In genomic region chr5:118355691-118356337, GRCm38 (mm10) we compare ENCODE assay signal across 9 mouse cellular contexts.
DNase-seq lines count a peak whose midpoint lies in the region; ATAC-seq lines count a peak whose summit lies in the region.
"Had no signal": no experiment of that assay in that cellular context is flagged by ENCODE, and none has a peak within 500 bp of the region (broad histone marks: within the 10 kb centered on the region; RNA-seq: fewer than 3 reads in every experiment).

No protein-coding gene starts in this region.

- no peak overlapping the region for H3K4me2 ChIP-seq in midbrain, embryonic 16.5 days (ENCODE audit: low read length)
- no peak overlapping the region for H3K4me2 ChIP-seq in embryonic facial prominence, embryonic 14.5 days (ENCODE audit: low read depth, low read length)
- no peak overlapping the region for H3K4me2 ChIP-seq in neural tube, embryonic 13.5 days

- peaks cover 32% of the 10 kb centered on the region for H3K4me1 ChIP-seq in midbrain, embryonic 10.5 days
- no peaks in the 10 kb centered on the region; the same call in 1 of the 2 replicates for H3K4me1 ChIP-seq in midbrain, embryonic 16.5 days (ENCODE audit: control insufficient read depth, insufficient read depth, low read length)
- peaks cover 28% of the 10 kb centered on the region for H3K4me1 ChIP-seq in embryonic facial prominence, embryonic 14.5 days (ENCODE audit: control insufficient read depth, insufficient read depth, low read length)
- H3K4me1 ChIP-seq in neural tube, embryonic 13.5 days (replicated peaks) = peaks cover 40% of the 10 kb centered on the region

- WGBS in midbrain, embryonic 10.5 days = 72% methylated on average over 11 of the region's 11 CpGs
- WGBS in midbrain, embryonic 16.5 days = 65% methylated on average over 11 of the region's 11 CpGs
- 37% methylated on average over 11 of the region's 11 CpGs for WGBS in embryonic facial prominence, embryonic 14.5 days
- WGBS in neural tube, embryonic 13.5 days = 44% methylated on average over 11 of the region's 11 CpGs

- H3K4me3 ChIP-seq in midbrain, embryonic 10.5 days = no peak overlapping the region
- no peak overlapping the region for H3K4me3 ChIP-seq in midbrain, embryonic 16.5 days (ENCODE audit: low read depth, low read length)
- no peak overlapping the region for H3K4me3 ChIP-seq in embryonic facial prominence, embryonic 14.5 days (ENCODE audit: low read depth, low read length)
- no peak overlapping the region for H3K4me3 ChIP-seq in neural tube, embryonic 13.5 days

- H3K9me3 ChIP-seq in midbrain, embryonic 10.5 days (replicated peaks) = no peaks in the 10 kb centered on the region
- H3K9me3 ChIP-seq in midbrain, embryonic 16.5 days (replicated peaks; ENCODE audit: control insufficient read depth, low read length, poor library complexity, severe bottlenecking) = no peaks in the 10 kb centered on the region
- H3K9me3 ChIP-seq in embryonic facial prominence, embryonic 14.5 days (ENCODE audit: control insufficient read depth, low read length) = no peaks in the 10 kb centered on the region; the same call in 1 of the 2 replicates
- H3K9me3 ChIP-seq in neural tube, embryonic 13.5 days = no peaks in the 10 kb centered on the region

- peak overlapping the region; percentile 2; the same call in 1 of the 2 replicates for H3K27ac ChIP-seq in midbrain, embryonic 10.5 days (replicated peaks)
- no peak overlapping the region for H3K27ac ChIP-seq in midbrain, embryonic 16.5 days (ENCODE audit: low read length)
- peak overlapping the region; percentile 61 for H3K27ac ChIP-seq in embryonic facial prominence, embryonic 14.5 days (replicated peaks; ENCODE audit: low read depth, low read length)
- peak overlapping the region; percentile 59 for H3K27ac ChIP-seq in neural tube, embryonic 13.5 days (replicated peaks)
- H3K27ac ChIP-seq: macrophage had no signal

- no peak for DNase-seq in midbrain, embryonic 10.5 days (ENCODE audit: low spot score)
- DNase-seq in embryonic facial prominence, embryonic 14.5 days (ENCODE audit: low spot score) = peak; percentile 85
- DNase-seq in heart, postnatal 4 days = peak; percentile 68
- no peak for DNase-seq in retina, postnatal 1 day
- DNase-seq in thymus, postnatal 0 days (ENCODE audit: low spot score) = no peak
- no peak for DNase-seq in layer of hippocampus, postnatal 10 days (ENCODE audit: low spot score in 2 of 2)

- H3K9ac ChIP-seq in midbrain, embryonic 16.5 days (ENCODE audit: low read depth, low read length) = no peak overlapping the region
- H3K9ac ChIP-seq in embryonic facial prominence, embryonic 14.5 days (ENCODE audit: low read depth, low read length) = no peak overlapping the region
- H3K9ac ChIP-seq in neural tube, embryonic 13.5 days = peak overlapping the region; percentile 26; the same call in 1 of the 2 replicates

- H3K27me3 ChIP-seq in midbrain, embryonic 10.5 days (ENCODE audit: low read depth, poor library complexity, severe bottlenecking) = no peaks in the 10 kb centered on the region
- H3K27me3 ChIP-seq in midbrain, embryonic 16.5 days (ENCODE audit: control insufficient read depth, insufficient read depth, low read depth, low read length) = no peaks in the 10 kb centered on the region
- no peaks in the 10 kb centered on the region for H3K27me3 ChIP-seq in embryonic facial prominence, embryonic 14.5 days (replicated peaks; ENCODE audit: control insufficient read depth, insufficient read depth, low read length)
- H3K27me3 ChIP-seq in neural tube, embryonic 13.5 days = 0 out of 2 replicates have a peak, but pooled peaks cover under 1% of the 10 kb centered on the region

- no peak for ATAC-seq in midbrain, embryonic 16.5 days
- peak; percentile 35; the same call in 1 of the 2 replicates for ATAC-seq in embryonic facial prominence, embryonic 14.5 days (ENCODE audit: low read depth)
- peak; percentile 62 for ATAC-seq in neural tube, embryonic 13.5 days (ENCODE audit: low read depth)

- no peaks in the 10 kb centered on the region for H3K36me3 ChIP-seq in midbrain, embryonic 10.5 days
- H3K36me3 ChIP-seq in midbrain, embryonic 16.5 days (ENCODE audit: control insufficient read depth, insufficient read depth, low read length) = no peaks in the 10 kb centered on the region
- H3K36me3 ChIP-seq in embryonic facial prominence, embryonic 14.5 days (ENCODE audit: control insufficient read depth, insufficient read depth, low read length) = no peaks in the 10 kb centered on the region
- H3K36me3 ChIP-seq in neural tube, embryonic 13.5 days = no peaks in the 10 kb centered on the region

Comparison
In these comparisons a context has a peak if more than half of its experiments do, and no peak if none do; other contexts are left out.
1. DNase-seq: peak in embryonic facial prominence, embryonic 14.5 days (single experiment) and heart, postnatal 4 days (single experiment); none in midbrain, embryonic 10.5 days (single experiment), retina, postnatal 1 day (single experiment), thymus, postnatal 0 days (single experiment) and layer of hippocampus, postnatal 10 days (0 of 2).